Mouse (Mus musculus) c-Kit-positive CD71-negative TER-119-negative erythroid progenitor cells, embryonic 14.5 days (primary cell): Measurements from ENCODE around the gene Tiam1.

Source experiments
- DNase-seq: peaks from one replicate; pipeline ENCODE4 v3.0.0-alpha.2; 2013; ENCODE audit warnings: low read depth

Gene Tiam1

DNA sequence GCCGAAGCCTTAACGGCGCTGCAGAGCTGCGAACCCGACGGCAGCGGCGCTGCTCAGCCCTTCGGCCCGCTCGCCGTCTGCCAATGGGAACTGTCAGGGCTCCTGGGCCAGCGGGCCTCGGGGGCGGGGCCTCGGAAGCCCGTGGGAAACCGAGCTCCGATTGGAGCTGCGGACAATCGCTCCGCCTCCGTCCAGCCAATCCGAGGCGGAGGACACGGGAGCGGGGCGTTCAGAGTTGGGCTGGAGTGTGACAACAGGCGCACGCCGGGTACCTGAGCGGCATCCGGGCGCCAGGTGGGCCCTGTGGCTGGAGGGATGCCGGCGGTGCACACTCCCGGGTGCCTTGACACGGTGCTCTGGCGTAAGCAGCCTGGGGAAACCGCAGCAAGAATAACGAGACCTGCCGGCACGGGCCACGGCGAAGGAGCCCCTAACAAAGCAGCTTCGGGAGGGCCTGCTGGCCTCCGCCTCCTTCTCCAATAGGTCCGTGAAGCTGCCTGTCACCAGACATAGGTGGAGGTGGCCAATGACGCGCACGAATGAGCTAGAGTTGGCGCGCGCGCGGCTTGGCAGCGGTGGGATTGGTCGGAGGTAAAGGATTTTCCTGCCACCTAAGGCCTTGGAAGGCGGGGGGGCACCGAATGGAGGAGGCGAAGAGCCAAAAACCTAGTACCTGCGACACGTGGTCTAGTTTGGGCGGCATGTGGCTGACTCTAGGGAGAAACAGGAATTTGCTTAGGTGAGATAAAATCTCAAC lies at the start of gene Tiam1:
Gene Tiam1, minus strand, starts transcription at position 10 of the 757 bp plus-strand sequence.
- DNase-seq = peak; percentile 93

DNA sequence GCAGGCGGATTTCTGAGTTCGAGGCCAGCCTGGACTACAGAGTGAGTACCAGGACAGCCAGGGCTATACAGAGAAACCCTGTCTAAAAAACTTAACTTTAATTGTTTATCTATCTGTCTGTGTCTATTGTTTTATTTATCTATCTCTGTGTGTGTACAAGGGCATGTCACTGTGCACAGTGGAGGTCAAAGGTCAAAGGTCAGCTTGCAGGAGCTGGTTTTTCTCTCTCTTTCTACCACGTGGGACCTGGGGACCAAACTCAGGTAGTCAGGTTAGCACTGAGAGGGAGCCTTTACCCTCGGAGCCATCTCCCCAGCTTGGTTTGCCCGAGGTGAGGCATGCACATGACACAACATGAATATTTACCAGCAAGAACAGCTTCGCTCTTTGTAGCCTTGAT lies 47.7 kb upstream of the Tiam1 start:
- DNase-seq = no peak

DNA sequence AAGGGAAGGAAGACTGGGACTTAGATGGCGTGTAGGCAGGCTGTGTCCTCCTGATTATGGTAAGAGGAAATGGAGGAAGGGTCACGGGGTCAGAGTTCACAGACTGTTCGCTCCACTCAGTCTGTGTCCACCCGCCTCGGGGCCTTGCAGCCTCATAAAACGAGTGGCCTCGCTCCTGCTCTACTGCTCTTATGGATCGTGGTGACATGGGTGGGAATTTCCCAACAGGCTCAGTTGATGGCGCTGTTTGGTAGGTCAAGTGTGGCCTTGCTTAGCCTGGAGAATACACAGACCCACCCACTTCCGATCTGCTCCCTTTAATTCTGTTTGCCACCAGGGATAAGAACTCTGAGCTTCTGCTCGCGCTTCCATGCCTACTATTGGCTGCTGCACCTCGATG lies 43.9 kb upstream of the Tiam1 start:
- DNase-seq = peak; percentile 69

DNA sequence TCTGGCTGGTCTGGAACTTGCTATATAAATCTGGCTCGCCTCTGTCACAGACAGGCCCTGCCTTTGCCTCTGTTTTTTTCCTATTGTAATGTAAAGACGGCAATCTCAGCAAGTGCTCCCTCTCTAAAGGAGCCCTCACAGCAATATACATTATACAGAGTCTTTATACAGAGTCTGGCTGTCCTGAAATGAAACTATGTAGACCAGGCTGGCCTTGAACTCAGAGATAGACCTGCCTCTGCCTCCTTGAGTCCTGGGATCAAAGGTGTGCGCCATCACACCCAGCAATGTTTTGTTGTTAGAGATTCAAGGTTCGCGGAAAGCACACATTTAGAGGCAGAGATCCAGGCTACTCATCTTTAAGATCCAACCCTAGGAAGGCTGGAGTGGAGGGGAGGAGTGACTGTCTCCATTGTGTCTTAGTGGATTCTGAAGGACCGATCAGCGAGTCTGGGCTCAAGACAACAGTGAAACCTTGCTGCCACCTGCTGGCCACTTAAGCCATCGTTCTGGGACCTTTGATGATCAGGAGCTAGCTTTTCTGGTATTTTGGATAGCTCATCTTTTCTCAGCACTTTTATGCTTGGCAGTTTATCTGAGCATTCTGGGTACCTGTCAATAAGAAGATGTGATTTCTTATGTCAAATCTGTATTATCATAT lies 42.5 kb upstream of the Tiam1 start:
- DNase-seq = peak; percentile 83

DNA sequence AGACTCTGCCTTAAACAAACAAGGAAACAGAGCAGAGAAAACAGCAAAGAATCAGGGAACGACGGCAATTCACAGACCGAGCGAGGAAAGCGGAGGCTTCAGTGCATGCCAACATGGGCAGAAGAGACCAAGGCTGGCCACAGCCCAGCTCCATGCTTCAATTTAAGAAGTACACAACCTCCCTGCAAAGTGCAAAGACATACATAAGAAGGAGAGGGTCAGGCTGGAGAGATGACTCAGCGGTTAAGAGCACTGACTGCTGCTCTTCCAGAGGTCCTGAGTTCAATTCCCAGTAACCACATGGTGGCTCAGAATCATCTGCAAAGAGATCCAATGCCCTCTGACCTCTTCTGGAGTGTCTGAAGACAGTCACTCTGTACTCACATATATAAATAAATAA lies 40.6 kb upstream of the Tiam1 start:
- no peak for DNase-seq

DNA sequence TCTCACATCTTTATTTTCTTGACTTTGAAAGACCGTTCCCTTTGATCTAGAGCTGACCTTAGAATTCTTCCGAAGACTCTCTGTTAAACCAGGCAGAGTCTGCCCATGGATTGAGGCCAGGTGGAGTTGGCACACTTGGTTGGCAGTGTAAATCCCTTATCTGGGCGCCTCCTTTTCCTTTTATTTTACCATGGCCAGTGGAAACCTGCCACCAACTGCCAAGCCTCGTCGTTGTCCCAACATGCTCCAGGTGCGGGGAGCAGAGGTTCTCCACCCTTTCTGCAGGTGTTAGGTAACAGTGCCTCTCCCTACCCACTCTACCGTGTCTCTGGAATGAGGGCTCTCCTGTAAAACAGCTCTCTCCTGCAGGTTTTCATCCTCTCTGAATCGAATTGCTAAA lies 38.1 kb upstream of the Tiam1 start:
- no peak for DNase-seq

DNA sequence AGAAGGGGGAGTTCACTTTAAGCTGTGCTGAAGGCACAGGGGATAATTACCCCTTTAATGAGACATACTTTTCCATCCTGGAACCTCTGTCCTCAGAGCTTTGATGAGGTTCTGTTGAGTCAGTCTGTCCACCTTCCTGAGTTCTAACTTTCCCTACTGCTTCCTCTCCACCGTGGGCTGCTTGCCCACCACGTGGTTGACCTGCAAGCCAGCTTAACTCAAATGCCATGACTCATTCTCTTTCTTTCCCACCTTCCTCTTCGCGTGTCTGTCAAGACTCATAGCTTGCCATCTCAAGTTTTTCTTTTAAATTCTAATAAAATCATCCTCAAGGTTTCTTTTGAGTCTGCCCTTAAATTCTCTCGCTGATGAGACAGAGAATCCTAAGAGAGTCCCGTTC lies 37.4 kb upstream of the Tiam1 start:
- DNase-seq = no peak

DNA sequence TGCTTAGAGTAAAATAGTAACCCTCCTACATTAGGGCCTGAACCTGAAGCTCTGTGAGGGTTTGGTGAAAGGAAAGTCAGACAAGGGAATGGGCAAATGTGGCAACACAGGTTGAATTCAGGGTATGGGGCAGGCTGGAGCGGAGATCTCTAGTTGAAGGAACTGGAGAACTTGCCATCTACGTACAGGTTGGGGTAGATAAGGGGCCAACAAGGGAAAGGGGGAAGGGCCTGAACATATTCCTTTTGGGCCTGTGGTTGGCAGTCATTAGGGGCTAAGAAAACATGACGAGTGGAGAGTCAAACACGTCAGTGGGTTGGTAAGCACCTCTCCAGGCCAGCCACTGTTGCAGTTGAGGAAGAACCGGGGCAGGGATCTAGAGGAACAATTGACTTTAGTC lies 36.3 kb upstream of the Tiam1 start:
- no peak for DNase-seq

DNA sequence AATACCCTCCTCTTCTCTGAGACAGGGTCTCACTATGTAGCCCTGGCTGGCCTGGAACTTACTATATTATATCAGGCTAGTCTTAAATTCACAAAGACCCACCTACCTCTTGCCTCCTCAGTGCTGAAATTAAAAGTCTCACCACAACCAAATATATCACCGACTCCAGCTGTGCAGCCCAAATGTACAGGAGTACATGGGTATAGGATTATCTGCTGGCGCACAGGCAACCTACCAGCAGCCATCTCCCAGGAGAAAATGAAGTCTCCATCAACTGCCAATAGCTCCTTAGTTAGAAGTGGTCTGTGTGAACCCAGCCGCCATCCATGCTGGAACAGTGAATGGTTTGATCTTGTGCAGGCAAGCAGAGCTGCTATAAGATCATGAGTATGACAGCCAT lies 34.8 kb upstream of the Tiam1 start:
- no peak for DNase-seq

DNA sequence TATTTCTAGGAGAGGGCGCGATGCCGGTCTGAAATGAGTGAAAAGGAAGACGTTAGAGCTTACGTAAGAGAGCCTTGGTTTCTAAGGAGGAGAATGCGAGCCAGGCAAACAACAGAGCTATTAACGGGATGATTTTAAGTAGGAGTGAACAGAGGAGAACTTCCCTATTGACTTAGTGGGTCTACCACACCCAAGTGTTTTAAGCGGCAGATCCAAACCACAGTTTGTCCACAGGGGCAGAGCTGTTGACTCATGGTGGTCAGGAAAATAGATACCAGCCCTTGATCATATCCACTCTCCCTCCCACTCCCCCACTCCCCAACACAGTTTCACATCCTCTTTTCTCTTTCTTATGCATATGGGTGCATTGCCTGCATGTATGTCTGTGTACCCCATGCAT lies 33.9 kb upstream of the Tiam1 start:
- DNase-seq = peak; percentile 73

DNA sequence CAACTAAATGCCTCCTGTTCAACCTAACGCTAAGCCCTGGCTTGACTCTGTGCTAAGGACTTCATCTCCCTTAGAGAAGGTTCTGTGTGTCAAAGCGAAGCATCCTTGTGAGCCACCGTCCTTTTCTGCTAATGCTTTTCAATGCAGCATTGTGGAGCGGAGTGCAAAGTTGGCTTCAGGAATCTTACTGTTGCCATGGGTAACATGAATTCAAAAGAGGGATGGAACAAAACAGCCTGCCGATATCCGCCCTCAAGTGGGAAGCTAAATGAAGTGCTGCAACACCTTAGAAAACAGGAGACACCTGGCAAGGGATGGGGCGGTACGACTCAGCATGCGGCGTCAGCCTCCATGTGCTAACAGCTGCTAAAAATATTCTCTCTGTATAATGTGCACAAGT lies 32.9 kb upstream of the Tiam1 start:
- DNase-seq = no peak

DNA sequence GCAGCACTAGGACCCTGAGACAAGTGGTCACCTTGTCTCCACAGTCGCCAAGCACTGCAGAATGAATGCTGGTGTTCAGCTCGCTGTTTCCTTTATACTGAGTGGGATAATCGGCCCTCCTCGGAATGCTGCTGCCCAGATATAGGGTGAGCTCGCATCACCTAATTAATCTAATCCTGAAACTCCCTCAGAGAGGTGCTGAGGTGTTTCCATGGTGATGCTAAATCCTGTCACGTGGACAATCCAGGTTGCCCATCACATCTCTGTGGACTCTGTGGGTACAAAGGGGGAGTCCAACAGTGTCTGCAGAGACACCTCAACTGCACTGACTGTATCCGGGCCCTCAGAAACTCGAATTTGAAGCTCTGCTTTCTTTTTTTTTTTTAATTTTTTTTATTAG lies 27.8 kb upstream of the Tiam1 start:
- DNase-seq = no peak

DNA sequence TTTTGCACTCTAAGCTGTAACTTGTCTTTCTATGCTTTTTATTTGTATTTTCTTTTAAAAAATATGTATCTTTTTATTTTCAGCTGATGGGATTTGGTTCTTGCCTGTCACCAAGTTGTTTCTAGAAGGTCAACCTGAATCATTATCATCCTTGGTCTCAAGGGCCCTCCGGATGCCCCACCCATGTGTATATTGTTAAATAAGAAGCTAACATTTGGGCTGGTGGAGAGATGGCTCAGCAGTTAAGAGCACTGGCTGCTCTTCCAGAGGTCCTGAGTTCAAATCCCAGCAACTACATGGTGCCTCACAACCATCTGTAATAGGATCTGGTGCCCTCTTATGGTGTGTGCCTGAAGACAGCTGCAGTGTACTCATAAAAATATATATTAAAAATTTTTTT lies 27.1 kb upstream of the Tiam1 start:
- no peak for DNase-seq

DNA sequence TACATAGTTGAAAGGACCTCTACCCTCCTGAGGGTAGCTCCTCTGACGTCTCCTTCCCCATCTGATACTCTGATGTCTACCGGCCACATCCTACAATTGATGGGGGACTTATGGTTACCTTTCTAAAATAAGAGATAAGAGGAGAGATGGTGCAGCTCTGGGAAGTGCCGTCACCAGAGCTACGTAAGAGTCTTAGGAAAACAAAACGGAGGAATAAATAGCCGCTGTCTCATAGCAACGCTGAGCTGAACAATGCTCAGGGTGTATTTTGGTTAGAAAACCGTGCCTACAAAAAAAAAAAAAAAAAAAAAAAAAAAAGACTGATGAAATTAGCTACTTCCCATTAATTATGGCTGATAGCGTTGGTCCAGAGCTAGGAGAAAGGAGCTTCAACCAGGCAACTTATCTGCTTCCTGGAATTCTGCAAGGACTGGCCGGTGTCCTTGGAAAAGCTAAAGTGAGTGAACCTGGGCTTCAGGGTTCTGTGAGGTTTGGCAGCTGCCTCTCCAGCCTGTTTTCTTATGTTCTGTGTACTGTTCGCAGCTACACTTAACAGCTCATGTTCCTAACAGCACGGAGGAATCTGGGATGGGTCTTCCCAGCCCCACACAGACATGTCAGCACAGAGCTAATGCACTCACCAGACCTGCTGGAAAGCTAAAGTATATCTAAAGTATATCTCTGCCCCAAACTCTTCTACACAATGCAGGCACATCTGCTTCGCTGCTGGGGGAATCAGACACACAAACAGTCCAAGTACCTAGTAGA lies 26.5 kb upstream of the Tiam1 start:
- no peak for DNase-seq

DNA sequence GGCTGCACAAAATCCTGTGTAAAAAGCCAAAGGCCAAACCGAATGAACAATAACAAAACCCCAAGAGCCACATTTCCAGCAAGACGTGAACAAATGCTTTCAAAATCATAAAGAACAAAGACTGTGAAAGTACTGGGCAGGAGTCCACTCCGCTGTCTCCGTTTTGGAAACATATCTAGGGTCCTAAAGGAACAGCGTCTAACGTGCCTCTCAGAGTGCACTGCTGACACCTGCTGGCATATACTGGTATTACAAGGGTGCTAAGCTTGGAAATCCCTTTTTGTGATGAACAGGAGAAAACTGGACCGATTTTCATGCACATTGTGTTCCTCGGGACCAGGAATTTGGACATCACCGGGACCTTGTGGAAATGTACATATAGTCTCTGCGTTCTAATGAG lies 24.1 kb upstream of the Tiam1 start:
- DNase-seq = peak; percentile 84

DNA sequence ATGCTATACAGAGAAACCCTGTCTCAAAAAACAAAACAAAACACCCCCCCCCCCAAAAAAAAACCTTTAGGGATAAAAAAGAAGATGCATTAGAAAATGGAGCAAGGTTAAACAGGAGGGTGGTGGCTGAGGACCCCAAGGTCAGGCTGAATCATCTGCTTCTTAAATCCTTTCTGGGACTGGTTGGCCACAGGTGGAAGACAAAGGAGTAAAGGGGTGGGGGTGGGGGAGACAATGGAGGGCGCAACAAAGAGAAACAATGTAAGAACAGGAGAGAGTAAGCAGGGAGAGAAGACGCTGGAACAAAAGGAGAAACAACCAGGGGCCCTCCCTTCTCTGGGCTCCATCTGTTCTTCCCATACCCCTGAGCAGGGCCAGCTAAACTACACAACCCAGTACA lies 21.9 kb upstream of the Tiam1 start:
- no peak for DNase-seq

DNA sequence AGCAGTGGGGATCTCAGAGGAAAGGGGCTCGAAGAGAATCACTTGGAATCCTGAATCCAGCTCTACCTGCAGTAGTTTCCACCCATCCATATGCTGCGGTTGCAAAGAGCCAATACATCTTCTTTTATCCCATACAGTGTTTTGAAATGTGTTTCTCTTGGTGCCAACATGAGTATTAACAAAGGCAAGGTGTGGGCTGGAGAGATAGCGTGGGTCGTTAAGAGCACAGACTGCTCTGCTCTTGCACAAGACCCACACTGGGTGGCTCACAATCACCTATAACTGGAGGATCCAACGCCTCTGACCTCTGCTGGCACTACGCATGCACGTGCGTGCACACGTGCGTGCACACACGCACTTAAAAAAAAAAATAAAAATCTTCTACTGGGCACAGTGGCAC lies 21.4 kb upstream of the Tiam1 start:
- DNase-seq = no peak

DNA sequence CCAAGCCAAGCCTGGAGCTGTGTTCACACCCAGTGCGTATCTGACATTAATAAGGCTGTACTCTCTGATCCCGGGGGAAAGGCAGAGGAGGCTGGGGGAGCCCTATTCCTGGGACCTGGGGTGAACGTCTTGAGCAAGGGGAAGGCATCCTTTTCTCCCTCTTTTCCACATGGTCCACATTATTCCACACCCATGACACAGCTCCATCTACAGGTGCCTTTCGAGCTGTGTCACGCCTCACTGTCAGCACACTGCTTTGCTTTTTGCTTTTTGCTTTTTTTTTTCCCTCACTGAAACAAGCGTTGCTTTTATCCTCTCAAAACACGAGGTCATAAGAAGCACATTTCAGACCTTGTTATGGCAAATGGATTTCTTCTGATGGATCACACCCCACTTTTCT lies 11.5 kb upstream of the Tiam1 start:
- no peak for DNase-seq

DNA sequence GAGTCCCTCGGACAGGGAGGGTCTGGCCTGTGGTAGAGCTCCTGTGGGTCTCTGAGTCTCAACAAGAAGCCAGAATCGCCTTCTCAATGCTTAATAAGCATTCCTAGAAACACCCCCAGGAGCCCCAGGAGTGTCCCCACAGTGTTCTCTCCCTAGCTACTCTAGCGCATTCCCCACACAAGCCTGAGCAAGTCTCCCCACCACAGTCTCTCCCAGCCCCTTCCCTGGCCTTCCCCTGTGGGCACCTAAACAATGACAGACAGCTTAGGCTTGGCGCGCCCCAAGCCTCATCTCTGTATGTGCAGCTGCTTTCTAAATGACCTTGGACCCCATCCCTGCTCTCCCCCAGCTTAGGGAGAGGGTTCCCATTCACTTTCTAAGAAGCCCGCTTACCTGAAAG lies 7.3 kb upstream of the Tiam1 start:
- DNase-seq = no peak

DNA sequence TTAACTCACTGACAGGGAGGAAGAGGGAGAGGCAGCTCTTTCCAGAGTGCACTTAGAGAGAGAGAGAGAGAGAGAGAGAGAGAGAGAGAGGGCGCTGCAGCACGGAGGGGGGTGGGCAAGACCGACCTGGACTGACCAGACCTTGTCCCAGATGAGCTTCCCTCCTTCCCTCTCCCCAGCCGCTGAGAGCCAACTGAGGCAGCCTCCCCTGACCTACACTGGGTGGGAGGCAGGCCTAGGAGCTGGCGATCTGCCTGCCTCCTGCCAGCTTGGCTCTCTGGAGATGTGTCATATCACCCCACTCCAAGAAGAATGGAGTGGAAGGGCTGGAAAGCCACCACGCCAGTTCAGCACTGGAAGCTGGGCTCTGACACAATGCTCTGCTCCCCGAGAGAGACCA lies 6.6 kb upstream of the Tiam1 start:
- DNase-seq = no peak

DNA sequence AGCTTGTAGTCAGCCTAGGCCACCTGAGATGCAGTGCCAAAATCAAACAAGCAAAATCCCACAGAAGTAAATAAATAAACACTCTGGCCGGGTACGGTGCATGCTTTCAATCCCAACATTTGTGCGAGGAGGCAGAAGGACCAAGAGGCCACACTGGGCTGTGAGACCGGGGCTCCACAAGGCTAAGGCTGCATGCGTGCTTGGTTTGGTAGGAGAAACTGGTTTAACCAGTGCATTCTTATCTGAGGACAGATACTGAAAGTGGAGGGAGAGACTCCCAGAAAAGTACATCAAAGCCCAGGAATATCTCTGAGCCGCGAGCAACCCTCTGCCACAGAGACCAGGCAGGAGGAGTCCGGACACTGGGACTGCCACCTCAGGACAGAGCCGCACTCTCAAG lies 5.8 kb upstream of the Tiam1 start:
- DNase-seq = no peak

DNA sequence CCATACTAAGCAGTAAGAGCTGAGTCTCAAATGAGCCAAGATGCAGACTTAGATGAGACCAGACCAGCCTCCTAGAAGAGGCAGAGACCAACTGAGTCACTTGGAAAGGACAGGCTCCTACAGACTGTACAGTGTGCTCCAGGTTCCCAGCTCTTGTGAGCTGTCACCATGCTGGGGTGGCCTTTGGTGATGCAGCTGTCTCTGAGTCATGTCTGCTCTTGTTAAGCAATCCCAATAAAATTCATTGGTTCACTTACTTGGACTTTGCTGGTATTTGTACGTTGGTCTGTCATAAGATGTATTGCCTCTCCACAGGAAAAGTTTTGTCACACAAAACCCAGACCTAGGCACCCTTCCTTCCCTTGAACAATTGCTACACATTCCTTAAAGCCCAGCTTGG lies 1.7 kb upstream of the Tiam1 start:
- DNase-seq = no peak

DNA sequence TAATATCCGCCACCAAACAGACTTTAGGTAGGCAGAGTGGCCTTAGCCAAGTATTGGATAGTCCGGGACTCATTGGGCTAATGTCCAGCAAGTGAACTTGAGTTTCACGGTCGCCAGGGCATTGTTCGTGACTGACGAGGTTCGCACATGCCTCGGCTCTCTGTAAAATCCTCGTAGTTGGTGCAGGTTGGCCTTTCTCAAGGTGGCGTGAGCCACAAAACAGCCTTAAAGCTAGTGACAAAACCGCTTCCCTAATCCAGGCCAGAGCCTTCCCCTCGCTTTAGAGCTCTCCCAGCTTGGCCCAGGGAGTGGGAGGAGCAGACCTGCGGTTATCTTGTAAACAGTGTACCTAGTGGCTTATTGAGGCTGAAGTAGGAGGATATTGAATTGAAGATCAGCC lies 972 bp upstream of the Tiam1 start:
- DNase-seq = no peak
